In genomic region chr11:97546804-97547411, GRCm38 (mm10) we compare ENCODE assay signal across 9 mouse cellular contexts. TPM values are rescaled to one million over a fixed set of nuclear protein-coding genes. Genes with fewer than 3 reads are reported as not detected.
DNase-seq lines count a peak whose midpoint lies in the region; ATAC-seq and TF ChIP-seq lines count a peak whose summit lies in the region.
"Had no signal": no experiment of that assay in that cellular context is flagged by ENCODE, and none has a peak within 500 bp of the region (broad histone marks: within the 10 kb centered on the region; RNA-seq: fewer than 3 reads in every experiment).

No protein-coding gene starts in this region.

- WGBS in hindbrain, postnatal 0 days = 2% methylated on average over 45 of the region's 73 CpGs
- WGBS in liver, embryonic 13.5 days (ENCODE audit: insufficient replicate concordance) = under 1% methylated on average over 70 of the region's 73 CpGs

- H3K9ac ChIP-seq in hindbrain, postnatal 0 days (replicated peaks; ENCODE audit: low read length) = peak overlapping the region; percentile 57
- H3K9ac ChIP-seq in liver, embryonic 13.5 days = 0 out of 2 replicates have a peak overlapping the region, but pooled peaks have one; percentile 17

- H3K9me3 ChIP-seq in hindbrain, postnatal 0 days (ENCODE audit: low read length) = no peaks in the 10 kb centered on the region
- no peaks in the 10 kb centered on the region for H3K9me3 ChIP-seq in liver, embryonic 13.5 days (replicated peaks)

- 0 out of 2 replicates have a peak overlapping the region, but pooled peaks have one; percentile 8 for H3K4me3 ChIP-seq in embryonic fibroblast, embryonic 13.5 days (ENCODE audit: insufficient read depth, low read length)
- peak overlapping the region; percentile 56 for H3K4me3 ChIP-seq in hindbrain, postnatal 0 days (ENCODE audit: low read length)
- H3K4me3 ChIP-seq in liver, embryonic 13.5 days (replicated peaks) = peak overlapping the region; percentile 55

- H3K36me3 ChIP-seq in hindbrain, postnatal 0 days (ENCODE audit: insufficient read depth, low read length) = no peaks in the 10 kb centered on the region
- no peaks in the 10 kb centered on the region for H3K36me3 ChIP-seq in liver, embryonic 13.5 days

- TF ChIP-seq POLR2A in embryonic fibroblast, embryonic 13.5 days (IDR thresholded peaks at IDR 0.05; ENCODE audit: low read depth, low read length) = no peak

- H3K4me2 ChIP-seq in hindbrain, postnatal 0 days (ENCODE audit: low read depth, low read length) = peak overlapping the region; percentile 95
- peak overlapping the region; percentile 68 for H3K4me2 ChIP-seq in liver, embryonic 13.5 days

- peak; percentile 41 for ATAC-seq in hindbrain, postnatal 0 days
- no peak for ATAC-seq in liver, embryonic 13.5 days (ENCODE audit: low read depth)

- H3K27me3 ChIP-seq in hindbrain, postnatal 0 days (ENCODE audit: insufficient read depth, low read length) = 0 out of 2 replicates have a peak, but pooled peaks cover 3% of the 10 kb centered on the region
- peaks cover 98% of the 10 kb centered on the region for H3K27me3 ChIP-seq in liver, embryonic 13.5 days

- peak; percentile 59 for DNase-seq in adrenal gland, postnatal 10 days
- no peak for DNase-seq in adrenal gland, postnatal 4 days (ENCODE audit: low spot score in 2 of 2)
- peak; percentile 74 for DNase-seq in ES-CJ7 (ENCODE audit: low read depth, low spot score)
- DNase-seq in hindbrain, postnatal 0 days (ENCODE audit: low spot score) = peak; percentile 70
- DNase-seq in liver, embryonic 13.5 days = no peak
- peak; percentile 77 for DNase-seq in retina, embryonic 14.5 days (ENCODE audit: low spot score)
- no peak for DNase-seq in frontal cortex, postnatal 14 days (ENCODE audit: low spot score in 2 of 2)

- TF ChIP-seq CTCF in embryonic fibroblast, embryonic 13.5 days (IDR thresholded peaks at IDR 0.05; ENCODE audit: borderline replicate concordance, insufficient read depth, low read length) = no peak
- no peak for TF ChIP-seq CTCF in hindbrain, postnatal 0 days (IDR thresholded peaks at IDR 0.05; ENCODE audit: low read depth)

- no peak overlapping the region for H3K27ac ChIP-seq in embryonic fibroblast, embryonic 13.5 days (ENCODE audit: insufficient read depth, low read length)
- peak overlapping the region; percentile 22; the same call in 1 of the 2 replicates for H3K27ac ChIP-seq in hindbrain, postnatal 0 days
- H3K27ac ChIP-seq in liver, embryonic 13.5 days = no peak overlapping the region

- H3K4me1 ChIP-seq in embryonic fibroblast, embryonic 13.5 days (ENCODE audit: control insufficient read depth, insufficient read depth, low read length) = no peaks in the 10 kb centered on the region
- H3K4me1 ChIP-seq in hindbrain, postnatal 0 days (ENCODE audit: insufficient read depth, low read length) = peaks cover 22% of the 10 kb centered on the region
- H3K4me1 ChIP-seq in liver, embryonic 13.5 days (replicated peaks) = peaks cover 8% of the 10 kb centered on the region

RNA-seq across cellular contexts. Expression of gene Srcin1, which starts 29.1 kb away (rescaled TPM):
- total RNA-seq in adrenal gland, postnatal 10 days (2021) = 10 to 100 TPM in 1 of 2 experiments, 1 to 10 TPM in 1; 7.1 to 10.1 TPM
- 10 to 100 TPM; 12.0 to 14.3 TPM for total RNA-seq in adrenal gland, postnatal 4 days (2021)
- 0.18 TPM in 1 of 2 replicates, not detected in the other for polyA plus RNA-seq in embryonic fibroblast, embryonic 13.5 days (2011; ENCODE audit: insufficient read length, low read depth, missing spikeins)
- total RNA-seq in hindbrain, postnatal 0 days (2014; rRNA removed) = 104 and 141 TPM in 2 replicates
- 14.3 and 14.7 TPM in 2 replicates for polyA plus RNA-seq in hindbrain, postnatal 0 days (2015; fragmentation: Nextera tagmentation; extraction: Ambion mirVana)
- polyA plus RNA-seq in liver, embryonic 13.5 days (2015; fragmentation: Nextera tagmentation; extraction: Ambion mirVana) = 0.01 TPM in 1 of 2 replicates, not detected in the other

RNA-seq across cellular contexts. Expression of gene 4933428G20Rik, which starts 46.8 kb away (rescaled TPM):
- under 1 TPM in 1 of 2 experiments, not detected in 1; 0.18 TPM for total RNA-seq in adrenal gland, postnatal 10 days (2021)
- total RNA-seq in adrenal gland, postnatal 4 days (2021) = under 1 TPM; 0.37 to 0.48 TPM
- polyA plus RNA-seq in embryonic fibroblast, embryonic 13.5 days (2011; ENCODE audit: insufficient read length, low read depth, missing spikeins) = not detected in 2 replicates
- total RNA-seq in hindbrain, postnatal 0 days (2014; rRNA removed) = 0.43 TPM in 1 of 2 replicates, not detected in the other
- polyA plus RNA-seq in hindbrain, postnatal 0 days (2015; fragmentation: Nextera tagmentation; extraction: Ambion mirVana) = 0.48 and 1.1 TPM in 2 replicates
- polyA plus RNA-seq in liver, embryonic 13.5 days (2015; fragmentation: Nextera tagmentation; extraction: Ambion mirVana) = 0.75 and 0.81 TPM in 2 replicates
- total RNA-seq: gastrocnemius, postnatal 4 days had no signal

Comparison
In these comparisons a context has a peak if more than half of its experiments do, and no peak if none do; other contexts are left out.
1. DNase-seq: peak in adrenal gland, postnatal 10 days (single experiment), ES-CJ7 (single experiment), hindbrain, postnatal 0 days (single experiment) and retina, embryonic 14.5 days (single experiment); none in adrenal gland, postnatal 4 days (0 of 2), liver, embryonic 13.5 days (single experiment) and frontal cortex, postnatal 14 days (0 of 2).
2. Peak in every context shown above with its lines, with median percentiles within 50 percentile points of each other: H3K4me3 ChIP-seq.